Mouse (Mus musculus) lung, postnatal 10 days (tissue): Measurements from ENCODE around the gene Orm1.

Experiments used
- DNase-seq: peaks from one replicate; pipeline ENCODE4 v3.0.0; 2021

Orm1 gene

DNA sequence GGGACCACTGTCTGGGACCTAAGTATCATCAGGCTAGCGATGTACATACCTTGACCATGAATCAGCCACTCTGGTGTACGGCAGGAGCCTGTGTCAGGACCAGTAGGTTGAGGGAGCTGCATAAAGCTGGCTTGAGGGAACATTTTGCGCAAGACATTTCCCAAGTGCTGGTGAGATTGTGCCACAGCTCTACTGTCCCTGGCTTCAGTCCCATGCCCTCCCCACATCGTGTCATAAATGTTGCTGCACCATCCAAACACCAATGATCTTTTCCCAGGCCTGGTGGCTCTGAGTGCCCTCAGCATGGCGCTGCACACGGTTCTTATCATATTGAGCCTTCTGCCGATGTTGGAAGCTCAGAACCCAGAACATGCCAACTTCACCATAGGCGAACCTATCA lies at the start of gene Orm1:
Gene Orm1 (plus strand): TSS at position 266 of the 400 bp plus-strand sequence.
- peak; percentile 54 for DNase-seq

DNA sequence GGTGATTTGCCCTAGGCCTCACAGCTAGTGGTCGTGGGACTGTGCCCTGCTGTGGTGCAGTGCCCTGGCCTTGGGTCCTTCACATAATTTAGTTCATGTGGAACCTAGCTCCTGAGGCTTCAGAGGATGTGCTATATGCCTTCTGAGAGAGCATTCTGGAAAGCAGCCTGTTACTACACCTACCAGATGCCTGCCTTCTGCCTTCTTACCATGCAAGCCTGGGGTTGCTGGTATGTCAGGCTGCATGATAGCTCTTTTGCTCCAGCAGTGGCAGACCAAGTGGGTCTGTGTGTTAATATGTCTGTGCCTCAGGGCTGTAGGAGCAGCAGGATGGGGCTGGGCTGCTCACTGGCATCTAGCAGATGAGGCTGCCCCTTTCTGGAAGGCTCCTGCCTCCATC lies 48.7 kb upstream of the Orm1 start:
- no peak for DNase-seq

DNA sequence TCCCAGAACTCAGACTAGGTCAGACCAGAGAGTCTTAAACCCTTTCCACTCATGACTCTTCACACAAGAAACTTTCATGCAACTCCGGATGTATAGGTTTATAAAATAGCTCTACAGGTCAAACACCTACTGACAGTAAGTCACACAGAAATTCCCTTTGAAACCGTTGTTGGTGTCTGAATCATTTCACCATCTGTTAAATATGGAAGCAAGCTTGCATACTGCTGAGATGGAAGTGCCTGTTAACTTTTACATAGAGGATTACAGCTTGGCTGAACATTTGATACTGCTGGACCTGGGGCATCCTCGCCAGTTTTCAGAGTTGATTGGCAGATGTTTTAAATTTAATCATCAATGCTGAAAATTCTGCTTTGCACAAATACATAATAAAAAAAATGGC lies 48.1 kb upstream of the Orm1 start:
- no peak for DNase-seq

DNA sequence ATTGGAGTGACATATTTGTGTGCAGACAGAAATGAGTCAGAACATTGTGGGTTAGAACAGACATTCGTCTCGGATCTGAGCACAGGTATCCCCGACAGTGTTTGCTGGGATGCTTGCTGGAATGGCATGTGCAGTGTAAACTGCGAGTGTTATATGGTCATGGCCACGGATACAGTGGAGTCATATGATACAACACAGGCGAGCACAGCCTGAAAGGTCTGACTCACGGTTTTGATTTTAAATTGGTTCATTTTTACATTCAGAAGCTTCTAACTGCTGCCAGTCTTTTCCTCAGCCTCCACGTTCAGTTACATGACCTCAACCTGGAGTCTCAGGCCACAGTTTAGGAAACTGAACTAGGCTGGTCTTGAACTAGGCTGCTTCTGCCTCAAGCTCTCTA lies 47.5 kb upstream of the Orm1 start:
- DNase-seq: no peak

DNA sequence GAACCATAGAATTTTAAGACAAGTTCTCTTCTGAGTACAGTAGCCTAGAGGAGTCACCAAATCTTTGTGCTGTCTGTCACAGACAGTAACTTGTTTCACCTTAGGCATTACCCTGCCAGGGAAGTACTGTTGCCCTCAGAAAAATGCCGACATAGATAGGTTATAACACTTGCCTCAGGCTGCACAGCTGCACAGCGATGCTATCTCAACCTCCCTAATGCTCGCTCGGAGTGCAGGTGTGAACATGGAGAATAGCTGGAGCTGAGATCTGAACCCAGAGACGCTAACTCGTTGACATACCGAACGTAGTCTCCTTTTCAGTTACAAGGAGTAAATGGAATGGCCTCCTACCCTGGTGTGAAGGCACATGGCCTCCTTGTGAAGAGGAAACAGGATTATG lies 46.2 kb upstream of the Orm1 start:
- DNase-seq: no peak

DNA sequence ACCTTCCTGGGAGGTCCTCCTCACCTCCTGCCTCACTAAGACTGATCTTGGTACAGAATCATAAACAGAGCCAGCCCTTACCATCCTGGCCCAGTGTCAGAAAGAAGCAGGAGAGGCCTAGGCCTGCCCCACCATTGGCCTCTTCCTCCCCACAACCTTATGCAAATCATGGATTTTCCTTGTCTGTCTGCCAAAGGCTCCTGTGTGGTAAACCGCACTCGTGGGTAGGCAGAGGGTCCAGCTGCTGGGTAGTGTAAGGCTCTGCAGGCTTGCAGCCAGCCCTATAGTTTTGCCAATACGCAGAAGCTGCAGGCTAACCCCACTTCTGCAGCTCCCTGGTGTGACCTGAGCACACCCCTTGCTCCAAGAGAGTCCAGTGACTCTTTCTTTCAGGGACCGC lies 41.7 kb upstream of the Orm1 start:
- DNase-seq: no peak

DNA sequence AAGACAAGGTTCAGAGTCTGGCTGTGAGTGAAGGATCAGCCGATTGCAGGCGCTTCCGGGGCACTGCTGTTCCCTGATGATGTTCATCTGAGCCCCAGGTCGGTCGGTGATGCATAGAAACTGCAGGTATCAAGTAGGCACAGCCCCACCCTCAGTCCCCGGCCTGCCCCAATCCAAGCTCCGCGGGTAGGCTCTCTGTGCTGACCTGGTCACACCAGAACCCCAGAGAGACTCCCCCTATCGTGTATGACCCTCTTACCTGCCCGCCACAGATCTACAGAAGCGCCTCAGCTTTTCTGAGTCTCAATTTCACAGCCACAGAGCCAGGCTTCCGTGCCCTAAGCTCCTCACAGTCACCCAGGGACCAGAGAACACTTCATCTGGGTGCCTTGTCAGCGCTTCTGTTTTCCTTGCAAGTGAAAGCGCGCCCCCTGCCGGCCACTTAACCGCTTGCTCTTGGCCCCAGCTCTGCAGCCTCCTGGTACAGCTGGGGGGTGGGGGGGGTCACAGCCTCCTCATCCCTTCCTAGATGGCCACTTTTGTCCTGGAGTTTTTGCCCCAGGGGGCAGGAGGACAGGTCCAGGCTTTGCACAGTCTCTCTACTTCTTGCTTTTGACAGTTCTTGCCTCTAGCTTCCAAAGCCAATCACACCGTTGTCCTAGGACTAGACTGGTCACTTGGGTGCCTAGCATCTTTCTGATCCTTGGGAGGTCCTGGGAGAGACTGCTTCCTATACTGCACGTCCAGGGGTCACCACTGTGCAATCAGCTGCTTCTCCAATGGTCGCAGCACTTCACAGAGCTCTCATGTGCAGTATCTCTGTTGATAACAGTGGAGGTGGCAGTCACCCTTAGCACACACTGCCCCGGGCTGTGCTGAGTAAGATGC lies 36.9 kb upstream of the Orm1 start:
- peak; percentile 94 for DNase-seq

DNA sequence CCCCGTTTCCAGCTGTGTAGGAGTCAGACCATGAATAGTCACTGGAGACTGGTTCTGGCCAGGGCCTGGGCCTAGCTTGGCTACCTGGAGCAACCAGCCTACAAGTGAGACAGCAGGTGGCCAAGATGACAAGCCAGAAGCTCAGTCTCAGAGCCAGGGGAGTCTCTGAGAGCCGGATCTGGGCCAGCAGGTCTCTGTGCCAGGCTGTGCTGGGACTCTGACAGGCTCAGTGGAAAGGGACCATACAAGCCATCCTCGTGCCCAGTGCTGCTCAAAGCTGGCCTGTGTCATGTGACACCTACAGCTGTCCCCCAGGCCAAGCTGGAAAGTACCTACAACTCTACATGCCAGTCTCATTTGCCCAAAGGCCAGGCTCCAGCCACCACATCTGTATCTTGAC lies 36.0 kb upstream of the Orm1 start:
- DNase-seq: no peak

DNA sequence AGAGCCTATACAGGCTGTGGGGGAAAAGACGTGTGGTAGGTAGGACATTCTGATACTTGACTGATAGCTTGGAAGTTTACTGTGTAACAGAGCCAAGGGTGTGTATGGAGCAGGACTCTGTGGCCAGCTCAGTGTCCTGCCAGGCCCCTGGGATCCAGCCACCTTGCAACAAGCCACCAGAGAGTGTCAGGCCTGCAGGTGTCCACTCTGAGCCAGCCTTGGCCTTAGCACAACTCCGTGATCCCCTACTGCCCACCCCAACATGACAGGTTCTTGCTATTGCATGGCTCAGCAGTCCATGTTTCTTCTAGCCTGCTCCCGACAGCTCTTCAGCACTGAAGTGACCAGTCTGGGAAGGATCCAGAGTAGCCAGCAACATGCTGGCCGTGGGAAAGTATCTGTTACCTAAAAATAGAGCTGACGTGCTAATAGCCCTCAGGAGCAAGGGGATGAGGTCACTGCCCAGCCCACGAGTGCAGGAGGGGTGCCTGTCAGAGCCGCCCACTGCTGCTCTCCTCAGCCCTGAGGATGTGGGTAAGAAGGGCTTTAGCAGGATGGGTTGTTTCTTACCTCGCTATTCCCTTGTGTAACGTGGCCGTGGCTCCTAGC lies 34.0 kb upstream of the Orm1 start:
- peak; percentile 75 for DNase-seq

DNA sequence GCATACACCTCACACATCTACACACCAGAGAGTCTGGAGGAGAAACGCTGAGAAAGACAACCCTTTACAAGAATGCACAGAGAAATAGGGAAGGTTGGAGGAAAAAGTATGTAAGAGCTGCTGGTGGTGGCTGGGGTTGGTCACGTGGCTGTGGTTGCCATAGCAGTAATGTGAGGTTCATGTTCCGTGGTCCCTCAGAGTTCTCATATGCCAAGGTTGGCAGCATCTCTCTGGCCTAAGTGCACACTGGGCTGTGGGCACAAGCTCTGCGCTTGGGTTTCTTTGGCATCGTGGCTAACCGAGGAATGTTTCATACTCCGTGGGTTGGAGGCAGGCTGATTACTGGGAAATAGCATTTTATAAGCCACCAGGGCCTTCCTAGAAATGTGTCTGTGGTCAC lies 32.9 kb upstream of the Orm1 start:
- DNase-seq: no peak

DNA sequence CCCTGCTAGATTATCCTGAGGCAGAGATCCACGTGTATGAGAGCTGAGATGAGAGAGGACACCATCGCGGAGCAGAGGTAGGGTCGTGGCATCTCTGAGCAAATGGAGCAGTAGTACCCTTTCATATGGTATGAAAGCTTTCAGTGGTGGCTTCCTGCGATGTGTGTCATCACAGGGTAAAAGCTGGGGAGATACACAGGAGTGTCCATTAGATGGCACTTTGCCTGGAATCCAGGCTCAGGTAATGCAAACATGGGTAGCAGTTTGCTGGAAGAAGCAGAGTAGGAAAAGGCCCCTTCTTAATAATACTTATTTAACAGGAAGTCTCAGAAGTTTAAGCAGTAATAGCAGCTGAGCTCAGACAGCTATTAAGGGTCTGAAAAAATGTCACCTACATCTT lies 30.3 kb upstream of the Orm1 start:
- no peak for DNase-seq

DNA sequence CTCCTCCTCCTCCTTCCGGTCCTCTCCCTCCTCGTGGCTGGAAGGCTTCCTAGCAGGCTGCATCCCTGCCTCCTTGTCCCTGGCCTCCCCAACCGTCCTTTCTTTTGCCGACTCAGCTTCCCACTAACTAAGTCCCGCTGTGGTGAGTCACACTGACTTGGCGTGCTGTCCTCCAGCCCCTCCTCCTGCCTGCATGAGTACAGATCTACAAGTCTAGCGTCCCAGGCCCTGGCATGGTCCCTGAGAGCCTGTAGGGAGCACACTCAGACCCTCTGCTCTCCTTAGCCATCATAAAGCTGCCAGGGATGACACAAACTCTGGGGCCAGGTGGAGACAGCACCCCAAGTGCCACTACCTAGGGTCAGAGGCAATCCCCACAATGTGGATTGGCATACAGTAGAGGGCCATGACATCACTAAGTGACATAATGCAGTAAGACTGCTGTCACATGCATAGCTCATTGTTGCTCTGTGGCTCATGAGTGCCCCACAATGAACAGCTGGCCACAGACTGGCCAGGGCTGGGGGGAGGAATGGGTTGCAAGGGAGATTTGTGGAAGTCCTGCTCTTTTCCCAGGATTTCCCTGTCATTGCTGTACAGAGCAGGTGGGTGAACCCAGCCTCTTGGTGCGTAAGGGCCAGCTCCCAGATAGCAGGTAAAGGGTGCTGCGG lies 28.1 kb upstream of the Orm1 start:
- peak; percentile 73 for DNase-seq

DNA sequence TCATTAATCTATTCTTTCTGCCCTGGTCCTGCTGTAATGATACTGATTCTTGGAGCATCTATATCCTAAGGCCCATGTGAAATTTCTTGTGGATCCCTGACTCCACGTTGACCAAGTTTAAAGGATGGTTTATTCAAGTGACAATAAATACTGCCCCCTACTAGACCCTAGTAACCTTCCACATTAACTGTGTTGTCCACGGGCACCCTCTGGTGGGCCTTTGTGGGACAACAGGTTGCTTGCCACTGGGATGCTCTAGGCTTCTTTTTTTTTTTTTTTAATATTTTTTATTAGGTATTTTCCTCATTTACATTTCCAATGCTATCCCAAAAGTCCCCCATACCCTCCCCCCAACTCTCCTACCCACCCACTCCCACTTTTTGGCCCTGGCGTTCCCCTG lies 24.8 kb upstream of the Orm1 start:
- DNase-seq: peak; percentile 82

DNA sequence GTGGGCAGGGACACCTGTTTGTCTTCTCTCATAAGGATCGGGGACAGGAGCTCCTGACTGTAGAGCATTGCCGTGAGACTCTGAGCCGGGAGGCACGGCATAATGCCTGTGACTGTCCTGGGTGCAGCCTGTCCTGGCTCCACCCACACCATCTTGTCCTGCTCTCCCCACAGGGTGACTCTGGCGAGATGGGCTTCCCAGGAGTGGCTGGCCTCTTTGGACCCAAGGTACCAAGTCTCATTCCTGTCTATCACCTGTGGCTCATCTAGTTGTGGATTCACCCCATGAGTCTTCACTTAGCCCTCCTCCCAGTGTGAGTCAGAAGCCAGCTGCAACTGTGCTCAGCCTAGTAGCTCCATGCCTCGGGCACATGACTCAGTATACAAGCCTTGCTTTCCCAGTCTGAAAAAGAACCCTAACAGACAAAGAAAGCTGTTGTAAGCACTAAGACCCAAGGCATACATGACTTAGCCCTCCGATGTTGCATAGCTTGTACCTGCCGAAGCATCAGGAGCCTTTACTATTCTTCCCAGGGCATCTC lies 21.0 kb upstream of the Orm1 start:
- no peak for DNase-seq

DNA sequence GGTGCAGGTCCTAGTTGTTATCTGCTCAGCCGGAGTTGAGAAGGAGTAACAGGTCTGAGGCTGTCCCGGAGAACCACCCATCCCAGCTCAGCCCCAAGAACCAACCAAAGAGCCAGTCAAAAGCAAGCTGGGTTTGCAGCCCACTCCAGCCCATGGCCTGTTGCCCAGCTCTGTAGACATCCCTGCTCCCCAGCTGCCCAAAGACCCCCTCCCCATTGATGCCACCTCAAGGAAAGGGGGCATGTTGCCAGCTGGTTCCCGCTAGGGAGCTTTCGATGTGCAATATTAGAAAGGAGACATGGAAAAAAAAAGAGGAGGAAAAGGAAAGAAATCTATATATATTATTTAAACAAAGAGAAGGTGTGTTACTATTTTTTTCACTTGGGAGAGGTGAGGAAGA lies 11.0 kb upstream of the Orm1 start:
- no peak for DNase-seq

DNA sequence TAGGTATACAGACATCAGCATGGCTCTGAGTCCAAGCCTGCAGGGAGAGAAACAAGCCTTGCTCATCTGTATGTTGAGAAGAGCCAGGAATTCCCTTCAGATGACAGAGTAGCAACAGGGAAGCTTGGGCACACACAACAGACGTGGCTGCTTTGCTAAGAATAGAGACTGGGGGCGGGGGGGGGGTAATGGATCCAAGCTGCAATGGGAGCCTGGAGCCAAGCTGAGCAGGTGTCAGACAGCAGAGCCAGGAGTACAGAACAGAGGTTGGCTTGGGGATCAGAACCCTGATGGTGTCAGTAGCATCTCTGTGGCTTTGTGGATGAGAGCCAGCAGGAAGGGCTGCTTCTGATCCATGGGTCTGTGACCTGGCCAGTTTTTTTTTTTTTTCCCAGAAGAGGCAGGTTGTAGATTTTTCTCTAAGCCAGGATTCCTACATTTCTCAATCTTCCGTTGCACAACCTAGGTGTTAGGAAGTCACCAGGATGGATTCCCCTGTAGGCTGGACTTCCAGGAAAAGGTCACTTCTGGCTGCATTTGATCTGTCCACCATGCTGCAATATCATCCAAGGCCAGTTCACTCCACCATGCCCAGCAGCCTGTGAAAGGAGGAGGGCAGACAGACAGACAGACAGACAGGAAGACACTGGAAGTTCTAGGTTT lies 5.8 kb upstream of the Orm1 start:
- no peak for DNase-seq

DNA sequence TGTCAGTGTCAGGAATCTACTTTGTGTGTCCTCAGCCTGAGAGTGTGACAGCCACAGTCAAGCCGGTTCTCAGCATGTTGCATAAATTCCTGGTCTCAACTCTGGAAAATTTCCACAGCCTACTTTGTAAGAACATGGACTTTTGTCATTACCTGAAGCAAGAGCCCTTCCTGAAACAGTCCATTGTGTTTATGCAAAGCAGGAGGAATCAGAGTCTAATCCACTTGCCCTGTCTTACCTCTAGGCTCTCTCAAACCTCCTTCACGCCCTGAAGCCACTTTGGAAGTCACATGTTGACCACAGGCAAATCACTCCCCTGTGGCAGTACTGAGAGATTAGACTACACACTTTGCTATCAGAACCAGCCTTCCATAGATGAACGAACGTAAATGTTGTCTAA lies 1.9 kb upstream of the Orm1 start:
- DNase-seq: no peak

DNA sequence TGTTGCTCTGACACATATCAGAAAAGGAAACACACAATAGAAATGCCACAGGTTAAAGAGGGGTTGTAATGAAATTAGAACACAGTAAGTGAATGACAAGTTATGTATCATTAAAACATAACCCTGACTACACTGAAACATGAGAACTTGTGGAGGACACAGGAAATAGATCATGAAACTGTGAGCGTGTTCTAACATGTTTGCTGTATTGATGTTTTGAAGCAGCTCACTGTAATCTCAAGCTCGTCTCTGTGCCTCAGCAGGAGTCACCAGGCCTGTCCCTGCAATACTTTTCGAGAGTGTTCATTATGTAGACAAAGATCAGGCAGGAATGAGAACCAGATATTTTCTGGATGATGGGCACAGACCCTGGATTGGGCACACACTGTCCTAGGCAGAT lies 752 bp upstream of the Orm1 start:
- DNase-seq: no peak

DNA sequence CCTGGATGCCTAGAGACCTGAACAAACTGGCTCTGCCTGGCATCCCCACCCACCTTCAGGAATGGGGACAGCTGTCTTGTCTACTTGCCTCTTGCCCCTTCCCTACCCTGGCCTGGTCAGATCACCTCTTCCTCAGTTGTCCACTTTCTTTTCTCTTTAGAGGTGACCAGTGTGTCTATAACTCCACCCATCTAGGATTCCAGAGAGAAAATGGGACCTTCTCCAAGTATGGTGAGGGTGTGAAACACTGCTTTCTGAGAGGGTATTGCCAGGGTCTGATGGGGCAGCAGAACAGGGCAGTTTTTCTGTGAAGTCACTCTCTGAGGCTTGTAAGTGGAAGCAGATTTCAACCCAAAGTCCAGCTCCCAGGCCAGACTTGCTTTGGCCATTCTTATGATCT lies 901 bp downstream of the Orm1 start:
- DNase-seq: no peak

DNA sequence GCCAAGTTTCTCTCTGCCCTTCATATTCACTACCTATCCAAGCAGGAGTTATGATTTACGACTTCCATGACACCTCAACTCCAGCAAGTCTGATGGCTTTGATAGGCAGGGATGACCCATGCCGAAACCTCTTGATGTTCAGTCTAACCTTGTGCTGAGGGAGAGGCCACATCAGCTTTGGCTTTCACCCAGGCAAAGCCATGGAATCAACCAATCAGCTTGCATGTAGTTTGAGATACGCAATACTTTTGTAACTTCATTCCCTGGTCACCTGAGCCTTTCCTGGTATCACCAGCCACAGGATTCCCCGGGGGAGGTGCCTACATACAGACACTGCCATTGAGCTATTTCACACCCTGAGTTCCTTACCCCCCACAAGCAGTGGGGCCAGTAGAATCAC lies 2.3 kb downstream of the Orm1 start:
- no peak for DNase-seq

DNA sequence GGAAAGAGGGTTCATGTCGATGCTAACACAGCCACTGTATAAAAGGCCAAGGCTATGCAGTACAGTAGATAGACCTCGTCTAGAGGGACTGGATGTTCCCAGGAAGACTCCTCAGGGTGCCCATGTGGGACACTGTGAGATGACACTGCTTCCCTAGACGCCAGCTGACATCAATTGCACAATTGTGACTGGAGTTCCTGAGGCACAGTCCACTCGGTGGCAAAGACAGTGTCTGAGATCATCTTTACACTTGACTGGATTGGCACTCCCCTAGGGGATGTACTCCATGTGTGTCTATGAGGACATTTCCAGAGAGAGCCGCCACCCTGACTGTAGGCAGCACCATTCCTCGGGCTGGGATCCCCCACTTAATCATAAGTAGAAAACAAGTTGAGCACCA lies 4.2 kb downstream of the Orm1 start:
- DNase-seq: no peak

DNA sequence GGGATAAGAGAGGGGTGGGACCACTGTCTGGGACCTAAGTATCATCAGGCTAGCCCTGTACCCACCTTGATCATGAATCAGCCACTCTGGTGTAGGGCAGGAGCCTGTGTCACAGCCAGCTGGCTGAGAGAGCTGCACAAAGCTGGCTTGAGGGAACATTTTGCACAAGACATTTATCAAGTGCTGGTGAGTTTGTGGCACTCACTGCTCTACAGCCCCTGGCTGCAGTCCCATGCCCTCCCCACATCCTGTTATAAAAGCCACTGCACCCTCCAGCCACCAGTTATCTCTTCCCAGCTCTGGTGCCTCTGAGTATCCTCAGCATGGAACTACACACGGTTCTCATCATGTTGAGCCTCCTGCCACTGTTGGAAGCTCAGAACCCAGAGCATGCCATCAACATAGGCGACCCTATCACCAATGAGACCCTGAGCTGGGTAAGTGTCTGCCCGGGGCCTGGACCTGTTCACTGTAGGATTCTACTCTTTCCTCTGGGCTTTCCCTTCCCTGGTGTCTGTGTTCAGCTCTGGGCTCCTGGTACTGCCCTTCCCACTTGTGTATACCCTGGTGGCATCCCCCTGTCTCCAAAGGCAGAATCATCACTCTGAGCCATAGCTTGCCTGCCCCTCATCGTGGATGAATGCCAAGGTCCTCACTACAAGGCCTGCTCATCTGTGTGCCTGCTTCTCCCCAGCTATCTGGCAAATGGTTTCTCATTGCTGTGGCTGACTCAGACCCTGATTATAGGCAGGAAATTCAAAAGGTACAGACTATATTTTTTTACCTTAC lies 11.7 kb downstream of the Orm1 start, which contains the start of gene Orm3:
Gene Orm3 (plus strand): TSS at position 286 of the 789 bp plus-strand sequence.
- peak; percentile 40 for DNase-seq
